Mouse (Mus musculus) neutrophil, adult 83 days (primary cell): ENCODE data around the gene Gm13089. TPM values are rescaled to one million over a fixed set of nuclear protein-coding genes. Genes with fewer than 3 reads are reported as not detected.

Experiments used
- total RNA-seq, 2 experiments: library from RNA; stranded (reverse); gene quantifications; one replicate each; pipeline ENCODE4 v1.2.4; 2023

Gene Gm13089
- total RNA-seq: not detected

DNA sequence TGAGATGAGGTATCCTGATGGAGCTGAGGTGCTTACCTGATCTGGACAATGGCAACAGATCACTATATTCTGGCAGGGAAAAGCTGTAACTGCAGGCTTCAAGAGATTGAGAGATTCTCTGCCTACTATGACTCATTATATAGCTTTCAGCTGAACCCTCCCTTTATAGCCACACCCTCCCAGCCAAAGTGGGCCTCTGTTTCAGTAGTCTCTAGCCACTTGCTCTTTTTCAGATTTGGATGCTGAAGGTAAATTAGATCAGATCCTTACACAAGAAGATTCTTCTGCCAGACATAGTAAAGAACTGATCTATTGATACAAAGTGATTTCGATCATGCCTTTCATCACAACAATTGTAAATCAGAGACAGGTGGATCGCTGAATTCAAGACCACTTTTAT is at the start of gene Gm13089:
Gene Gm13089, minus strand, starts transcription at position 101 of the 400 bp plus-strand sequence.

GRCm38 (mm10) chr4:143719155-143719554 is 16.6 kb upstream of the Gm13089 start, which contains the start of gene Gm13078:
Gene Gm13078 (plus strand): TSS chr4:143719455.

GRCm38 (mm10) chr4:143657146-143657545 is 45.4 kb downstream of the Gm13089 start, which contains the start of gene Gm13088:
Gene Gm13088 (minus strand): TSS chr4:143657246.

Other genes starting within 250 kb of the Gm13089 start
- gene Gm13043, start 191.4 kb downstream of the Gm13089 start, total RNA-seq: not detected
- gene Gm13040, start 166.8 kb downstream of the Gm13089 start, total RNA-seq: not detected
- not detected for gene BC080695, start 151.0 kb downstream of the Gm13089 start, total RNA-seq
- not detected for gene Gm13057, start 151.0 kb downstream of the Gm13089 start, total RNA-seq
- gene Gm13083, start 87.7 kb downstream of the Gm13089 start, total RNA-seq: not detected
- not detected for gene Gm13088, start 45.5 kb downstream of the Gm13089 start, total RNA-seq
- not detected for gene Gm13078, start 16.7 kb upstream of the Gm13089 start, total RNA-seq
- not detected for gene Gm13023, start 86.6 kb upstream of the Gm13089 start, total RNA-seq
- not detected for gene Gm13084, start 113.4 kb upstream of the Gm13089 start, total RNA-seq
- not detected for gene Gm13103, start 143.8 kb upstream of the Gm13089 start, total RNA-seq
- not detected for gene Pramef6, start 197.7 kb upstream of the Gm13089 start, total RNA-seq
- gene Pramef25, start 248.3 kb upstream of the Gm13089 start, total RNA-seq: not detected